Mouse (Mus musculus) brain, embryonic 14.5 days (tissue): ENCODE results near the gene Vax1. TPM values are rescaled to one million over a fixed set of nuclear protein-coding genes. Genes with fewer than 3 reads are reported as not detected.

ENCODE experiments used
- DNase-seq: peaks from one replicate; pipeline ENCODE4 v3.0.0-alpha.2; 2011; ENCODE audit warnings: low read depth
- CTCF ChIP-seq: fragments of 200-500 bp; IDR thresholded peaks from 2 replicates; pipeline ENCODE4 v1.5.1; 2012; ENCODE audit warnings: inconsistent platforms, mild to moderate bottlenecking, moderate library complexity, borderline replicate concordance; ENCODE audit not compliant: insufficient read depth, insufficient read length; ENCODE audit errors: extremely low read depth
- POLR2A ChIP-seq: fragments of 200-500 bp; IDR thresholded peaks from 2 replicates; pipeline ENCODE4 v1.6.1; 2012; ENCODE audit warnings: mild to moderate bottlenecking, inconsistent platforms, borderline replicate concordance; ENCODE audit not compliant: poor library complexity, insufficient read depth, insufficient read length, severe bottlenecking; ENCODE audit errors: extremely low read depth
- polyA plus RNA-seq: library from polyadenylated mRNA; depleted of rRNA; stranded (reverse); fragments of >200 nt; gene quantifications from 2 replicates; pipeline ENCODE4 v1.2.3, GENCODE M21; 2012

Gene Vax1
- polyA plus RNA-seq, 1 experiment = 10.5 TPM

- TF ChIP-seq POLR2A (no peak), CTCF (no peak)
- DNase-seq = peak; percentile 68
Observed at GRCm38 (mm10) chr19:59166311-59166761, 3.5 kb downstream of the Vax1 start.

GRCm38 (mm10) chr19:59165577-59165976 is 4.3 kb downstream of the Vax1 start:
- peak; percentile 53 for DNase-seq
- TF ChIP-seq CTCF (no peak), POLR2A (no peak)

GRCm38 (mm10) chr19:59164896-59165560 is 4.8 kb downstream of the Vax1 start:
- peak; percentile 49 for DNase-seq
- TF ChIP-seq CTCF (no peak), POLR2A (no peak)

GRCm38 (mm10) chr19:59164111-59164510 is 5.7 kb downstream of the Vax1 start:
- no peak for DNase-seq
- TF ChIP-seq CTCF = no peak
- no peak for TF ChIP-seq POLR2A

GRCm38 (mm10) chr19:59156702-59157101 is 13.2 kb downstream of the Vax1 start:
- no peak for TF ChIP-seq CTCF
- no peak for TF ChIP-seq POLR2A
- no peak for DNase-seq

GRCm38 (mm10) chr19:59154171-59154570 is 15.7 kb downstream of the Vax1 start:
- no peak for DNase-seq
- no peak for TF ChIP-seq CTCF
- no peak for TF ChIP-seq POLR2A

GRCm38 (mm10) chr19:59145492-59146140 is 24.2 kb downstream of the Vax1 start:
- peak; percentile 83 for DNase-seq
- TF ChIP-seq POLR2A (no peak), CTCF (no peak)

GRCm38 (mm10) chr19:59145064-59145463 is 24.8 kb downstream of the Vax1 start:
- no peak for DNase-seq
- no peak for TF ChIP-seq POLR2A
- no peak for TF ChIP-seq CTCF

GRCm38 (mm10) chr19:59142206-59142605 is 27.6 kb downstream of the Vax1 start:
- peak; percentile 75 for DNase-seq
- TF ChIP-seq CTCF = no peak

- TF ChIP-seq POLR2A (no peak), CTCF (no peak)
- peak; percentile 40 for DNase-seq
Observed at GRCm38 (mm10) chr19:59135387-59135786, 34.5 kb downstream of the Vax1 start.

- DNase-seq = peak; percentile 87
- TF ChIP-seq POLR2A (no peak), CTCF (no peak)
Observed at GRCm38 (mm10) chr19:59134916-59135315, 34.9 kb downstream of the Vax1 start.

- DNase-seq = peak; percentile 91
- TF ChIP-seq POLR2A (no peak), CTCF (no peak)
Observed at GRCm38 (mm10) chr19:59133202-59133601, 36.7 kb downstream of the Vax1 start.
